Mouse (Mus musculus) mature B cell (primary cell): ENCODE measurements at regions not wholly inside any gene's neighbourhood (a gene's known extent, or its start where the extent isn't known, plus 50 kb on each side); places are given as distances from the start of the nearest gene placed in this dataset.

Experiments used
- in situ Hi-C: fragments of 300-500 bp; cut with MboI; formaldehyde crosslinking; loops from 2 replicates; pipeline ENCODE4 v1.14.3; 2019

GRCm38 (mm10) chr7:130030711-130031110, 439.0 kb downstream of the Wdr11 start:
- in situ Hi-C loops, result loop anchor here (10.0 kb wide), 1 partner anchor 56 kb away; no protein-coding TSS in a partner anchor

- in situ Hi-C loops, result loop anchor here (10.0 kb wide), 1 partner anchor 61 kb away; no protein-coding TSS in a partner anchor
Observed at GRCm38 (mm10) chr7:130036235-130036634, 444.6 kb downstream of the Wdr11 start.

- in situ Hi-C loops, result loop anchor here (10.0 kb wide), 1 partner anchor 62 kb away; no protein-coding TSS in a partner anchor
Observed at GRCm38 (mm10) chr7:130036845-130037572, 445.3 kb downstream of the Wdr11 start.

DNA sequence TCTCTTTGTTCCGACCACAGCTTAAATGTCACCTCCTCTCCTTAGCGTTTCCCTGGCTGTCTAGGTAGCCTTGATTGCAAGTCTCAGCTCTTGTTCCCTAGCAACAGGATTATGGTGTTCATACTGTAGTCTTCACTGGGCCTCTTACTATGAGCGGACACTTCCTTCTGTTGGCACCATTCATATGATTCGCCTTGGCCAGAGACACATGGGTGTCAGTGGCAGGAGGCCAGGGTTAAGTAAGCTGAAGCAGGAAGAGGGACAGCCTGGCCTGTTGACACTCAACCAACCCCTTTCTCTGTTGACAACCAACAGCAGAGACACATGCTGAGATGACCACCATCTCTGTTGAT, 445.9 kb downstream of the Wdr11 start:
- in situ Hi-C loops, result loop anchor here (10.0 kb wide), 1 partner anchor 63 kb away; no protein-coding TSS in a partner anchor

- in situ Hi-C loops, result no loop called here
Observed at GRCm38 (mm10) chr7:130040596-130040995, 448.9 kb downstream of the Wdr11 start.

DNA sequence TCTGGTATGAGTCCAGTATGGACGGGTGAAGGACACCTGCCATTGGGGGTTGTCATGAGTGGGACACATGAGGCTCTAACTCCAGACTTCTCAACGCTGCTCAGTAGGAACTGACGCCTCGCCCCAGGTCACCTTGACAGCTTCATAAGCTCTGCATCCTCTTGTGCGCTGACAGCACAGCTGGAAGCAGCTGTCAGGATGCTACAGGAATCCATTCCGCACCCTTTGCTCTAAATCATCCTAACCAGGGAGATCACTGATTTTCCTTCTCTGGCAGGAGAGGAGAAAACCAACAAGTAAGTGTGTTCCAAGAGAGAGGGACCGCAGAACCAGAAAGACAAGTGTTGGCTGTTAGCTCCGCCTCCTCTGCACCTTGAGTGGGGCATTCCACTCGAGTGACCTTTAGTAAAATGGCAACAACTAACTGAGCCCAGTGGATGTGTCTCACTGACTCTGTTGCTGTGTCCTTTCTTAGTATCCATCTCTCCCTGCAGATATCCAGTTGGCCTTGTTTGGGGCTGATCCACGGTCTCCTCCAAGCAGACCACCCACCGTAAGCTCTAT, 449.8 kb downstream of the Wdr11 start:
- in situ Hi-C loops, result no loop called here

DNA sequence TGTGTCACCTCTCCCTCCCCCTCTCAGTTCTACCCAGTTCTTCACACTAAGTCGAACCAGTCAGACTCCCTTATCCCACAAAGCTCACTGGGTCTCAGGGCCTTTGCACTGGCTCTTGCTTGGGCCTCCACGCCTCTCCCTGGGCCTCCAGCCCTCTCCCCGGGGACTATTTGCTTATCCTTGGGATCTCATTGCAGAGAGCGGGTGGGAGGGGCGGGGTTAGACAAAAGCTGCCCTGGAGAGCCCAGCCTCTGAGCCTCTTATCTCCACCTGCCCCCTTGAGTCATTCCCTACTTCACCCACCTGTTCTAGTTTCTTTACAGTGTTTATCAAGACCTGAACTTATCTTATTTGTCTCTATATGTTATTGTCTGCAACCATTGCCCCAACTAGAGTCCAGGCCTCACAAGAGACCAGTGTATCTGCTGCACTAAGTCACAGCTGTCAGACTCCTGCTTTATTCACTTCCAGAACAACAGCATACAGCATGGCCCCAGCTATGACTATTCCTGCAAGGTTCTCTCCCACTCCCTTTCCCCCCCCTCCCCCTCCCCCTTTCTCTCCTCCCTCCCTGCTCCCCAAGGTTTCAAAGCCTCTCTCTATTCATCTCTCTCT, 450.7 kb downstream of the Wdr11 start:
- in situ Hi-C loops, result no loop called here

- in situ Hi-C loops, result no loop called here
Observed at GRCm38 (mm10) chr7:130043397-130044234, 452.0 kb downstream of the Wdr11 start.

DNA sequence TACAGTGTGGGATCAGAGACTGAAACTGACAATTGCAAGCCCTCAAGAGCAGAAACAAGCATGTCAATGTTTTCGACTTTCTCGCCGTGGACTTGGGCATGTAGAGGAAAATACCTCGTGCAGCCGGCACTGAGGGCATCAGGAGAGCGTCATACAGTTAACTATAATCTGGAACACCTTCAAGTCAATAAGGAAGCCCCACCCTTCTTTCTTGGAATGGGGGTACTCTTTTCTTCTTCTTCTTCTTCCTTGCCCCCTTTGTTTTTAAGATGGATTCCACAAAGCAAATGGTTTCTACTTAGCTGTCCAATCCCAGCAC, 452.5 kb downstream of the Wdr11 start:
- in situ Hi-C loops, result no loop called here

DNA sequence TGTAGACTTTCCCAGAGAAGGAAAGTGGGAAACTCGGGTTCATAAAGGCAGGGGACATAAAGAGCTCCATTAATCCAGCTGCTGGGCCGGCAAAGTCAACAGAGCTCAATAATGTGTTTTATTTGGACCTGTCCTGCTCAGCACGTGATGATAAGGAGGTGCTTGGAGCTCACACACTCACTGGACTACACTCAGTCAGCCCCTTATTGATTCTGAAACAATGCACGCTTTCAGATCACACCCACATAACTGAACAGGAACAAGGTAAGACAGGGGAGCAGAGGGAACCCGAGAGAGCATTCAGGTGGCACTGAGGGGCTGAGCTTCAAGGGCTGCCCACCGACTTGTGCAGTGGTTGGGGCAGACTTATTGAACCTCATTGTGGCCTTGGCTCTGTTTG, 452.9 kb downstream of the Wdr11 start:
- in situ Hi-C loops, result no loop called here

DNA sequence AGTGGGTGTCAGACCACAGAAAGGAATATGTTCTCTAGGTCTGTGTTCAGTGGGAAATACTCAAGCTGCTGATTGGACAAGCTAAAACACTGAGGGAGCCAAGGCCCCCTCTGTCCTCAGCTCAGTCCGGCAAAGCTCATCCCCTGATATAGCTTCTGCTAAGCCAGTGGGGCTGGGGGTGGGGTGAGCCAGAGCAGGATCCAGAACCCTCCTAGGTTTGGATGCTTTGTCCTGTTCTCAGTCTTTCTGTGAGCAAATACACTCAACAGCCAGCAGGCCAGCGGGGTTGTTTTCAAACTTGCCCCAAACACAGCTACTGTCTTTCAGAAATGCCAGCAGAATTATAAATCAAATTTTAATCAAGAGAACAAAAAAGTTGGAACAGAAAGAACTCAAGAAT, 454.4 kb downstream of the Wdr11 start:
- in situ Hi-C loops, result no loop called here

- in situ Hi-C loops, result no loop called here
Observed at GRCm38 (mm10) chr7:130047293-130048034, 455.8 kb downstream of the Wdr11 start.

- in situ Hi-C loops, result no loop called here
Observed at GRCm38 (mm10) chr7:130048106-130048772, 456.6 kb downstream of the Wdr11 start.

DNA sequence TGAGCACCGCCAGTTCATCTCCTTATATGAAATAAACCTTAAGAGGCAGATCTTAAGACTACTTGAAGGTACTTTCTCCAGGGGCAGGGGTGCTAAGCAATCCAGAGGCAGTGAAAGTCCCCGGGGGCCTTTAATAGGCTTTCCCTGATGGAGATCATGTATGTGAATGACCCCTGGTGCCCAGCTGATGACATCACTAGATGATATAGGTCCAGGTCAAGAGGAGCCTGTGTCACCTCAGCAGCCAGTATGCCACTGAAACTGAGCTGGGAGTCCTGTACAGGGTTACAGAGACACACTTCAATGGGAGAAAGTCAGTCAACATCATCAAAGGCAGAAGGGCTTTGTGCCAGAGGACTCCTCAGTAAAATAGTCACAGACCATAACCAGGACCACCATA, 457.8 kb downstream of the Wdr11 start:
- in situ Hi-C loops, result no loop called here

DNA sequence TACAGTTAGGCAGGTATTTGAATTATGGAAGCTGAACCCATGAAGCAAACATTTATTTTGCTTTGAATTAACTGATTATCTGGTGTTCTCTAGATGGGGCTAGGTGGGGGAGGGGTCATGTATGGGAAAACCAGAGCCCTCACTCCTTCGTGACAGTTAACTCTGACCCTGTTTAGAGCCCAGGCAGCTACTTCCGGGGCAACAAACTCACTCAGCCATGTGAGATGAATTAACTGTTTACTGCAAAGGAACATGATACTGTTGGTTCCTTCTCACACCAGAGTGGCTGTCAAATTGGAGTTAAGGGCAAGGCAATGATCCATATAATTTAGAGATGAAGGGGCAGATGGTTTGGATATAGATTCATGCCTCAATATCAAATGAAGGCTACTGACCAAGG, 458.5 kb downstream of the Wdr11 start:
- in situ Hi-C loops, result no loop called here

DNA sequence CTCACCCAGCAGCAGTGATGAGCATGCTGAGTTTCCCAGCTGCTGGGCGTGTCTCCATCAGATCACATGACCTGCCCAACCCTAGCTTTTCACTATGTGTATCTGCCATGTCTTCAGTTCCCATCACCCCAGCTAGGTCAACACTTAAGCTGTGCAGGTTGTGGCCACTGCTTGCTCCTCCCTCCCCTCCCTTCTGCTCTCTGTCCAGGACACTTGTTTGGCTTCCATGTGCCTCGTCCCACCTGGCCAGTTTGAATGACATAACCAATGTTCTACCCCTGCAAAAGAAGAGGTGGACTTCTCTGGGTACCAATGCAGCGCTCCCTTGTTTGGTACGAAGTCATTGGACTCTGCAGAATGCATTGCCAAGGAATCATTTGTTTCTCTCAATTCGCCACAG, 460.7 kb downstream of the Wdr11 start:
- in situ Hi-C loops, result no loop called here

DNA sequence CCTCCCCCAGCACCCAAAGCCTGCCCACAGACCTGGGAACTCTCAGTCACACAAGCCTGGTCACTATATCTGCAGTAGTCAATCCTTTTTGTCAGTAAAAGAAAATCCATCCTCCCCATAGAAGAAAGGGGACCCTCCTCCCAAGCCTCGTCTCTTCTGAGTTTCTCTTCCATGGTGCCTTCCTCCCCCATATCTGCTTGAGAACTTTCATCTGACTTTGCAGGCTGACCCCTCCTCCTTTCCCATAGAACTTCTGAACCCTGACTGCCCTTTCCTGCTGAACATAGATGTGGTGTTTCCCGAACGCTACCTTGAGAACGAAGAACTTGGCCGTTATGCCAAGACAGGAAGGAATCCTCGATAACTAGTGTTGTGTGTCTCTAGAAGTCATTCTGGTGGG, 462.5 kb downstream of the Ate1 start:
- in situ Hi-C loops, result no loop called here

DNA sequence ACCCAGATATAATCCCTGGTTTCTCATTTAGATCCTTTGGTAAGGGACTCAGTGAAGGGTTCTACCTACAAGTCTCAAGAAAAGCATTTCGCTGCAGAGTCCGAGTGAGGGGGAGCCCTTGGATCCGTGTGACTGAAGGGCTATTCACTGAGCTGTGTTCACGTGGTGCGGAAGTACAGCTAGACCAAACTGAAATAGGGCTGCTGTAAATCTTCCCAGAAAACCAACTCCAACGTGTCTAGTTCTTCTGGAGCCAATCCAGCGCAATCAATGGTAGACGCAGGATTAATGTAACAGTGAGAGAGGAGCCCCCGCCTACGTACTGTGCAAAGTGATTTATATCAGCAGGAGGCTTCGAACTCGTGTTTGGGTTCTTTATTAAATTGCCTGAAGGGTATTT, 461.9 kb downstream of the Ate1 start:
- in situ Hi-C loops, result no loop called here

DNA sequence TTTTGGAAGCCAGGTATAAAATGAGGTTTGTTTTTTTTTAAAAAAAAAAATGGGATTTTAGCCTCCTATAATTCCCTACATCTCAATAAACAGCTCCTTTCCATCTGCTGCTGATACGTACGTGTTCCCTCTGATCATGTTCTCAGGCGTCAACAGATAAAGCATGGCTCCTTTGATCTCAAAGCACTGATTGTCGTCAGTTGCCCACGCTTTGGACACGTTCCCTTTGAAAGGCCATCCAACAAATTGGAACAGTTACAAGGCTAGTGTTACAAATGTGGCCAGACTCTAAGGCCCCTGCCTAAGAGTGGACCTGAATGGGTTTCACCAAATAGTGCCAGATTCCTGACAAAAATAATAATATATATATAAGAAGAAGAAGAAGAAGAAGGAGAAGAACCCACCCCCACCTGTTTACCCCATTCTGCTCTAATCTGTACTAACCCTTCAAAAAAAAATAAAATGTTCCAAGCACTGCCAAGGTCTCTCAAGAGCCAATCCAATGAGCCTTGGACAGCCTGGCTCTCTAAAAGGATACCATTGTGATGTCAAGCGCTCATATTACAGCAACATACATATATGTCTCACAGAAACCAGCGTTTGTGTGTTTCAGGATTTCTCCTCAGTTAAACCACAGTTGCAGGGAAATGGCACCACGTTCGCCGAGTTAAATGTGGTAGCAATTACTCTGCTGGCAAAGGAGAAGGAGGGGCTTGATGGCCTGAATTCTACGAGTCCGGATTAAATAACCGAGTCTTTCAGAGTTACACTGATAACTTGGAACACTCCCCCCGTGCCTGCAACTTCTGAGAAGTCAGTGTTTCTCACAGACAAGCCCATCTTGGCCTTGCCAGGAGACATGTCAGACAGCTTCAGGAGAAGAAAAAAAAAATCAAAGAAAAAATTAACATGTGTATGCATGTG, 460.2 kb downstream of the Ate1 start:
- in situ Hi-C loops, result no loop called here

DNA sequence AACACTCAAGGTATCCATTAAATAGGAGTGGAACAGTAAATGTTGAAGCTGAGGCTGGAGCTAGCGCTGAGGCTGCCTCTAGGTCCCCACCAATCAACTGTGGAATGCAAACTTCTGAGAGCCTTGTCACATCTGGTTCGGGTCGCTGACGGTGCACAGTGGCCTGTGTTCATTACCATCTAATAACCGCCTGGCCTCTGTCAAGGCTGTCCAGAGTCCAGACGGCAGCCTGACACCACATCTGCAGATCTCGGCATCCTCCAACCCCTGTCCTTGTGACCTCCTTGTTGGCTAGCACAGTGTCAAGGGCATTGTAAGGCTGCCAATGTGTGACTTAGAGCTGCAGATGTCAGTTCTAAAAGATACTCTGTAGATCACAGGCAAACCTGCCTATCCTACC, 455.7 kb downstream of the Ate1 start:
- in situ Hi-C loops, result no loop called here
